ENCODE assay signal across 11 mouse cellular contexts in genomic region chr6:114408278-114408677, GRCm38 (mm10). TPM values are rescaled to one million over a fixed set of nuclear protein-coding genes. Genes with fewer than 3 reads are reported as not detected.
DNase-seq lines count a peak whose midpoint lies in the region; ATAC-seq and TF ChIP-seq lines count a peak whose summit lies in the region.
"Had no signal": no experiment of that assay in that cellular context is flagged by ENCODE, and none has a peak within 500 bp of the region (broad histone marks: within the 10 kb centered on the region; RNA-seq: fewer than 3 reads in every experiment).

No protein-coding gene starts in this region.

- TF ChIP-seq EP300 in lung, postnatal 0 days (IDR thresholded peaks at IDR 0.05) = no peak

- DNase-seq in heart, postnatal 10 days = peak; percentile 46 to 62
- DNase-seq in heart, adult 8-10 months (ENCODE audit: low spot score) = no peak
- DNase-seq in lung, postnatal 0 days (ENCODE audit: low spot score) = no peak
- DNase-seq in lung, adult 18-20 months = no peak
- peak; percentile 30 for DNase-seq in heart, postnatal 4 days
- DNase-seq in gastrocnemius, postnatal 4 days (ENCODE audit: low spot score in 2 of 2) = no peak
- DNase-seq: kidney, postnatal 14 days had no signal

- H3K4me2 ChIP-seq in lung, postnatal 0 days (replicated peaks; ENCODE audit: low read depth, low read length) = no peak overlapping the region
- H3K4me2 ChIP-seq in stomach, embryonic 14.5 days (replicated peaks; ENCODE audit: low read depth, low read length) = no peak overlapping the region
- H3K4me2 ChIP-seq: liver, embryonic 12.5 days had no signal

- H3K9me3 ChIP-seq in lung, postnatal 0 days (ENCODE audit: low read length) = no peaks in the 10 kb centered on the region
- H3K9me3 ChIP-seq in stomach, embryonic 14.5 days (ENCODE audit: control insufficient read depth, low read depth, low read length) = no peaks in the 10 kb centered on the region
- H3K9me3 ChIP-seq: liver, embryonic 12.5 days had no signal

- intact Hi-C loops in heart, postnatal 10 days (cut with DNase I) = loop anchor here (5.0 to 10.0 kb wide), 3 partner anchors 54 to 517 kb away; no protein-coding TSS in a partner anchor

- no peak overlapping the region for H3K9ac ChIP-seq in lung, postnatal 0 days (replicated peaks; ENCODE audit: low read depth)
- H3K9ac ChIP-seq in stomach, embryonic 14.5 days (replicated peaks; ENCODE audit: low read depth, low read length) = no peak overlapping the region
- H3K9ac ChIP-seq: liver, embryonic 12.5 days had no signal

- ATAC-seq in lung, postnatal 0 days = 0 out of 2 replicates have a peak, but pooled peaks have one; percentile 25
- peak; percentile 64 for ATAC-seq in stomach, embryonic 14.5 days (ENCODE audit: insufficient number of reproducible peaks, insufficient read depth, low FRiP score, low read depth)
- ATAC-seq: liver, embryonic 12.5 days had no signal

- no peak overlapping the region for H3K4me3 ChIP-seq in lung, postnatal 0 days (ENCODE audit: low read depth, low read length)
- H3K4me3 ChIP-seq in stomach, embryonic 14.5 days (ENCODE audit: low read depth, low read length) = no peak overlapping the region
- H3K4me3 ChIP-seq: erythroblast, embryonic 14.5 days; liver, embryonic 12.5 days had no signal

- no peak overlapping the region for H3K27ac ChIP-seq in lung, postnatal 0 days (ENCODE audit: low read length)
- H3K27ac ChIP-seq in stomach, embryonic 14.5 days (ENCODE audit: low read length) = no peak overlapping the region
- H3K27ac ChIP-seq: liver, embryonic 12.5 days; macrophage had no signal

- no peaks in the 10 kb centered on the region for H3K36me3 ChIP-seq in lung, postnatal 0 days (ENCODE audit: insufficient read depth, low read length)
- H3K36me3 ChIP-seq in stomach, embryonic 14.5 days (ENCODE audit: control insufficient read depth, insufficient read depth, low read length) = no peaks in the 10 kb centered on the region
- H3K36me3 ChIP-seq: liver, embryonic 12.5 days had no signal

- no peaks in the 10 kb centered on the region for H3K4me1 ChIP-seq in lung, postnatal 0 days (ENCODE audit: insufficient read depth, low read depth, low read length)
- H3K4me1 ChIP-seq in stomach, embryonic 14.5 days (ENCODE audit: control insufficient read depth, insufficient read depth, low read length) = 0 out of 2 replicates have a peak, but pooled peaks cover 3% of the 10 kb centered on the region
- H3K4me1 ChIP-seq: liver, embryonic 12.5 days had no signal

- H3K27me3 ChIP-seq in lung, postnatal 0 days (replicated peaks; ENCODE audit: insufficient read depth, low read length) = no peaks in the 10 kb centered on the region
- H3K27me3 ChIP-seq in stomach, embryonic 14.5 days (ENCODE audit: control insufficient read depth, insufficient read depth, low read length) = no peaks in the 10 kb centered on the region

- TF ChIP-seq CTCF in lung, postnatal 0 days (IDR thresholded peaks at IDR 0.05) = peak; percentile 36

- 29% methylated on average over 16 of the region's 17 CpGs for WGBS in lung, postnatal 0 days
- 41% methylated on average over 17 of the region's 17 CpGs for WGBS in stomach, embryonic 14.5 days

RNA-seq across cellular contexts. Expression of gene Hrh1, which starts 10.5 kb away (rescaled TPM):
- under 1 TPM; 0.12 to 0.14 TPM for total RNA-seq in heart, postnatal 10 days (2021)
- total RNA-seq in heart, adult 8-10 months (2022) = under 1 TPM; 0.31 to 0.69 (median 0.49) TPM
- polyA plus RNA-seq in lung, postnatal 0 days (2015; fragmentation: Nextera tagmentation; extraction: Ambion mirVana) = 0.05 and 0.19 TPM in 2 replicates
- total RNA-seq in heart, postnatal 4 days (2021) = under 1 TPM; 0.14 TPM
- not detected in 2 replicates for polyA plus RNA-seq in stomach, embryonic 14.5 days (2014; fragmentation: Nextera tagmentation; extraction: Ambion mirVana)
- under 1 TPM; 0.73 to 0.93 TPM for total RNA-seq in gastrocnemius, postnatal 4 days (2021)
- polyA plus RNA-seq: liver, embryonic 12.5 days had no signal

Comparison
In these comparisons a context has a peak if more than half of its experiments do, and no peak if none do; other contexts are left out.
1. DNase-seq: peak in heart, postnatal 10 days (2 of 2) and heart, postnatal 4 days (single experiment); none in heart, adult 8-10 months (single experiment), lung, postnatal 0 days (single experiment), lung, adult 18-20 months (0 of 2) and gastrocnemius, postnatal 4 days (0 of 2).